Mouse (Mus musculus) liver, embryonic 14.5 days (tissue): ENCODE data around the gene Acadsb.

Source experiments
- CTCF ChIP-seq: IDR thresholded peaks from 2 replicates; pipeline ENCODE4 v1.5.1; 2016; ENCODE audit warnings: antibody characterized with exemption, low read depth, control low read depth
- EP300 ChIP-seq: IDR thresholded peaks from 2 replicates; pipeline ENCODE4 v1.6.1; 2016; ENCODE audit warnings: antibody characterized with exemption, low read depth

DNA sequence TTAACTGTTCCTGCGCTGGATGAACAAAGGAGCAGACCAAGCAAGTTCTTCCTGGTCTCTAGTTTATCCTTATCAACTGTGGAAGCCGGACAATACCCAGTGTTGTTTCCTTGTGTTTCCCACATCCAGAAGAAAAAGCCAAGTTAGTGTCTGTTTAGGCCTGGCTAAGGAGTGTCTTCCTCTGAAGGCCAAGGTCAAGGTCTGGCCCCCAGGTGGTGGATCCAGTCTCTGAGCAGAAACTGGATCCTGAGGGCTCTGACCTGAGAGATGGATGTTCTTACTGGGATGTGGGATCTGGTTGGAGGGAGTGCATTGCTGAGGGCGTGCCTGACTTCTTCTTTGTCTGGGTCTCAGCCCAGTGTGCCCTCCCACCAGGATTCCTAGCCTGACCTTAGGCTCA, 55.3 kb downstream of the Acadsb start:
- TF ChIP-seq CTCF: no peak
- no peak for TF ChIP-seq EP300
